Mouse (Mus musculus) forebrain, embryonic 10.5 days (tissue): ENCODE results near the gene Serac1. TPM values are rescaled to one million over a fixed set of nuclear protein-coding genes. Genes with fewer than 3 reads are reported as not detected.
A peak's percentile ranks its signal among the peaks of the same experiment; 100 is the strongest.
"Not testable (repeated sequence)": the region's sequence is repeated elsewhere in the genome, so short reads cannot be mapped to it uniquely, and the experiment has no call there.

Experiments used
- DNase-seq: peaks from one replicate; pipeline ENCODE4 v3.0.0-alpha.2; 2017; ENCODE audit warnings: low spot score; ENCODE audit errors: extremely low spot score
- H3K27ac ChIP-seq: fragments of 300-500 bp; sonication (generic); 2 replicates; pipeline ENCODE4 v1.5.1; 2016; ENCODE audit warnings: mild to moderate bottlenecking
- H3K27me3 ChIP-seq: fragments of 300-500 bp; sonication (generic); 2 replicates; pipeline ENCODE4 v1.6.1; 2016; ENCODE audit warnings: mild to moderate bottlenecking; ENCODE audit not compliant: poor library complexity, severe bottlenecking
- H3K36me3 ChIP-seq: fragments of 300-500 bp; sonication (generic); replicated peaks from 2 replicates; pipeline ENCODE4 v1.6.1; 2016; ENCODE audit warnings: mild to moderate bottlenecking, moderate library complexity
- H3K4me1 ChIP-seq: fragments of 300-500 bp; sonication (generic); 2 replicates; pipeline ENCODE4 v1.6.1; 2016
- H3K4me3 ChIP-seq: fragments of 300-500 bp; sonication (generic); 2 replicates; pipeline ENCODE4 v1.5.1; 2016; ENCODE audit warnings: mild to moderate bottlenecking, moderate library complexity
- H3K9me3 ChIP-seq: fragments of 300-500 bp; sonication (generic); 2 replicates; pipeline ENCODE4 v1.6.1; 2016; ENCODE audit warnings: mild to moderate bottlenecking, moderate library complexity
- WGBS: fragments of 180-500 bp; shearing (Covaris S2); methylation state at CpG from one replicate; pipeline ENCODE4 v1.1.7; 2016; 5-methylcytosine and 5-hydroxymethylcytosine counted together
- polyA plus RNA-seq: library from polyadenylated mRNA; unstranded; fragments of >200 nt; fragmentation: Nextera tagmentation; extraction: Ambion mirVana; gene quantifications from 2 replicates; pipeline ENCODE4 v1.2.1, GENCODE M21; 2016

Serac1 gene
- polyA plus RNA-seq, 1 experiment from 2014 or later = 6.6 TPM

DNA sequence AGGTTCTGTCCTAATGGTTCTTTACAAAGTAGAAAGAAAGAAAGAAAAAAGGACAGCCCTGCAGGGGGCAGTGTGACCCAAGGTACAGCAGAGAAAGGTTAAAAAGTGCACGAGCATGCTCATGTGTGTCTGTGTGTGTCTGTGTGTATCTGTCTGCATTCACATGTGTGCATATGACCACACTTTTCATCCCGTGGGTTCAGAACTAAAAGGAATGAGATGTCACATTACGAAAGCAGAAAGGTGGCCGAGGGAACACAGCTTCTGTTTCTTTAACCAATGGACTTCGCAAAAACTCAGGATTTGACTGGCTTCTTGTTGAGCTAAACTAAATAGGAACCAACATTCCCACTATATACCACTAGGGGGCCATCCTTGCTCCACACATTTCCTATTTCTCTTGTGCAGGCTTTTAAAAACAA is 24.6 kb downstream of the Serac1 start:
- Histone ChIP-seq H3K9me3 (no peaks in the 10 kb centered on the region), H3K4me3 (no peak overlapping the region), H3K36me3 (peaks cover 10% of the 10 kb centered on the region; the same call in 1 of the 2 replicates), H3K27ac (no peak overlapping the region), H3K27me3 (no peaks in the 10 kb centered on the region), H3K4me1 (0 out of 2 replicates have a peak, but pooled peaks cover 3% of the 10 kb centered on the region)
- peak; percentile 50 for DNase-seq
- 27% methylated on average over 5 of the region's 5 CpGs for WGBS

DNA sequence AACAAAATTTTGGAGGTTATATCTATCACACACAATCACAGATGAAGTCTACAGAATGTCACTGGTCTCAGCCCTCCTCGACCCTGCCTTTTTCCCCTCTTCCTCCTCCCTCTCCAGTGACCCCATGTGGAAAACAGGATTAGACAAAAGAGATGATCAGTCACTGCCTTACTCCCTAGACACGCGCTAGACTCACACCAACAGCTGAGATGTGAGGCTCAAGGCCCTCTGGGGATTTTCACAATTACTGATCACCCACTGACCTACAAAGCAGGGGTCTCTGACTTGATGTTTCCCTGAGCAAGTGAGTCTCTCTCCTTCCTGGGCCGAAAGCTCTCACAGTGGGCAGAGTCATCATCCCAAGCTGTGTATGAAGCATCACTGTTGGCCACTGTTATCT is 26.7 kb downstream of the Serac1 start:
- WGBS = 55% methylated on average over 4 of the region's 4 CpGs
- no peaks in the 10 kb centered on the region for H3K9me3 ChIP-seq
- DNase-seq = no peak
- H3K4me3 ChIP-seq = no peak overlapping the region
- H3K36me3 ChIP-seq = peaks cover 23% of the 10 kb centered on the region
- H3K27me3 ChIP-seq = no peaks in the 10 kb centered on the region
- 0 out of 2 replicates have a peak, but pooled peaks cover 3% of the 10 kb centered on the region for H3K4me1 ChIP-seq
- H3K27ac ChIP-seq = no peak overlapping the region

DNA sequence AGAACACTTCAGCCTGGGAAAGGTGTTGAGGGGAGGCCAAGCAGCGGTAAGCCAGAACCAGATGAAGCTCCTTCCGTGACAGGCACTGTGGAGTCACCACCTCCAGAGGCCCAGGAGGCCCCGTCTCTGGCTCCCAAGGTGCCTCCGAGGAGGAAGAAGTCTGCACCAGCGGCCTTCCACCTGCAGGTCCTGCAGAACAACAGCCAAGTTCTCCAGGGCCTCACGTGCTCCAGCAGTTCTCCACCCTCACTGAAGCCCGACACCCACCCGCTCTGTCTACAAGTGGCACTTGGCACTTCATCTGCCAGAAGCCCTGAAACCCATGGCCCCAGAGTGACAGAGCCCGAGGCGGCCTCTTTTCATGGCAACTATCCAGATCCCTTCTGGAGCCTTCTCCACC is 42.0 kb downstream of the Serac1 start:
- no peak for DNase-seq
- H3K27ac ChIP-seq = no peak overlapping the region
- 89% methylated on average over 10 of the region's 10 CpGs for WGBS
- no peaks in the 10 kb centered on the region for H3K9me3 ChIP-seq
- H3K4me1 ChIP-seq = no peaks in the 10 kb centered on the region
- H3K36me3 ChIP-seq = peaks cover 9% of the 10 kb centered on the region
- H3K27me3 ChIP-seq = no peaks in the 10 kb centered on the region
- H3K4me3 ChIP-seq = no peak overlapping the region

DNA sequence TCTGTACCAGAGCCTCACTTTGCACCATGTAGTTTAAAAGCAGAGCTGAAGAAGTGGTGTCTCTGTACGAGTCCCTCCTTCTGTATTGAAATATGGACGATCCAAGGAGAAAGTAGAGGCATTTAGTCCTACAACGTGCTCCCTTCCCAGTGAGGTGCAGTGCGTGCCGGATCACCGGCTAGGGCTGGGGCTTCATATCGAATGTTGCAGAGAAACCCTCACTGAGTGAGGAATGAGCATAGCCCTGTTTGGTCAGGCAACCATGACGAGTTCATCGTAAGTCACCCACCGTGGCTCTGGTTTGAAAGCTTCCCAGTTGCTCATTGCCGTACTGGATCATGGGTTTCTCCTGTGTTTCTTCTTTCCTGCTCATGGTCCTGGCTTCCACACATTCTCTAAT is 42.7 kb downstream of the Serac1 start:
- WGBS = 91% methylated on average over 11 of the region's 11 CpGs
- Histone ChIP-seq H3K36me3 (peaks cover 2% of the 10 kb centered on the region), H3K27me3 (no peaks in the 10 kb centered on the region), H3K9me3 (no peaks in the 10 kb centered on the region), H3K4me3 (no peak overlapping the region), H3K27ac (no peak overlapping the region), H3K4me1 (no peaks in the 10 kb centered on the region)
- no peak for DNase-seq

DNA sequence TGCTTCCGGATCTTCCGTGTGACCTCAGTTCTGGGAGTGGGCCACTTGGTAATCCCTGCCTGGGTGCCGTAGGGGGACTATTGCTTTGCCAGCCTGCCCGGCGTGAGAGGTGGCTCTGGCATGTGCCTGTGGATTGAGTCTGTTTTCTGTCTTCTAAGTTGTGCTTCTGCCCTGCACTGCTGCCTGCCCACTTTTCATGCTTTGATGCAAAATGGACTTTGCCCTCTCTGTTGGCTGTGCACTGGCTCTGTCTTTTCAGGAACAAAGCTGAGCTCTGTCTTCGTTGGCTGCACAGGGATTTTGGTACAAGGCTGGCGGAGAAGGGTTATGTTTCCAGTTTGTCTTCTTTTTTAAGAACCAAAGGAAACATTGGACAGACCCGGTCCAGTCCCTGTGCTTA is 43.1 kb downstream of the Serac1 start:
- no peak for DNase-seq
- 93% methylated on average over 8 of the region's 8 CpGs for WGBS
- Histone ChIP-seq H3K36me3 (no peaks in the 10 kb centered on the region), H3K4me3 (no peak overlapping the region), H3K27ac (no peak overlapping the region), H3K4me1 (no peaks in the 10 kb centered on the region), H3K9me3 (no peaks in the 10 kb centered on the region), H3K27me3 (no peaks in the 10 kb centered on the region)

DNA sequence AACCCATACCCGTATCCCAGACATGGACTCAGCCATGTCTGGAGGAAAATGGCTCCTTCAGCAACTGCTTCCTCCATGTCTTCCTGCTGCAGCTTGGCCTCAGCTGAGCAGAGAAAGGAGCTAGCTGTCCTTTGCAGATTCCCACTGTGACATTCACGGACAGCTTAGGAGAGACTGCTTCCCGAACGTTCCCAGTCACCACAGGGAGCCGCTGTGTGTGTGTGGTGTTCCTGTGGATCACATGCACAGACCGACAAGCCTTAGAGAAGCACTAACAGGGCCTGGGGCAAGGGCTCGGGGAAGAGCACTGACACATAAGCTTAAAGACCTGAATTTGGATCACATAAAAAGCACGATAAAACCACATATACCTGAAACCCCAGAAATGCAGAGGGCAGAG is 43.9 kb downstream of the Serac1 start:
- H3K36me3 ChIP-seq = no peaks in the 10 kb centered on the region
- DNase-seq = no peak
- H3K4me1 ChIP-seq = no peaks in the 10 kb centered on the region
- no peak overlapping the region for H3K27ac ChIP-seq
- H3K4me3 ChIP-seq = no peak overlapping the region
- H3K9me3 ChIP-seq = no peaks in the 10 kb centered on the region
- H3K27me3 ChIP-seq = no peaks in the 10 kb centered on the region
- WGBS = 40% methylated on average over 8 of the region's 8 CpGs

DNA sequence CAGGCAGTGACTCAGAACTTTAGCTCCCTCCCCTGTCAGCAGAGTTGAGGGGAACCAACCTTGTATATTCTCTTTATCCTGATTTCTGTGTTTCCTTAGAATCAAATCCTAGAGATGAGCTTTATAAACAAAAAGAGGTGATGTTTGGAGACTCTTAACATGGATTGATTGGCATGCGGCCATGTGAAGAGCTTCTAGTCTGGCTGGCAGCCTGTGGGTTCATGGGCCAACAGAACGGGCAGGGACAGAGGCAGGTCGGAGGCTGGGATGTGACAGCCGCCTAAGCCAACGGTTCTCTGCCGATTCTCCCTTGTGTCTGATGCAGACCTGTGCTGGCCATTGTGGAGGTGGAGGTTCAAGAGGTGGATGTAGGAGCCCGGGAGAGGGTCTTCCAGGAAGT is 53.7 kb downstream of the Serac1 start:
- no peaks in the 10 kb centered on the region for H3K36me3 ChIP-seq
- H3K9me3 ChIP-seq = no peaks in the 10 kb centered on the region
- H3K4me1 ChIP-seq = 0 out of 2 replicates have a peak, but pooled peaks cover 6% of the 10 kb centered on the region
- H3K27me3 ChIP-seq = no peaks in the 10 kb centered on the region
- DNase-seq = no peak
- H3K4me3 ChIP-seq = no peak overlapping the region
- H3K27ac ChIP-seq = no peak overlapping the region
- WGBS = 88% methylated on average over 7 of the region's 7 CpGs

DNA sequence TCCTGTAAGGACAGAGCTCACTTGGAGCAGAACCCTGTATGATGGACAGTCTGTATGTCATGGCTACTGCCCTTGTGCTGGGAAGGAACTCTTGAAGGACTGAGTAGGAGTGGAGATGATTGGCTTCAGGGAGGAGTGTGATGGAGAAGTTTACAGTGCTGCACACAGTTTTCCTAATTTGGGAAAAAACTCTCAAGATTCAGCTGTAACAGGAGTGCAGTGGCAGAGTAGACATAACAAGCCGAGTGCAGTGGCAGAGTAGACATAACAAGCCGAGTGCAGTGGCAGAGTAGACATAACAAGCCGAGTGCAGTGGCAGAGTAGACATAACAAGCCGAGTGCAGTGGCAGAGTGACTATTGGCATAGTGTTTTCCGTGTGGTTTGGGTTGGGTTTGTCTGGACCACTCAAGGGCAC is 58.2 kb downstream of the Serac1 start:
- not testable (repeated sequence) for H3K36me3 ChIP-seq, DNase-seq, H3K27me3 ChIP-seq, H3K9me3 ChIP-seq, H3K4me1 ChIP-seq
- Histone ChIP-seq H3K4me3 (peak overlapping the region; percentile 37), H3K27ac (peak overlapping the region; percentile 69)
- WGBS = 60% methylated on average over 5 of the region's 5 CpGs

DNA sequence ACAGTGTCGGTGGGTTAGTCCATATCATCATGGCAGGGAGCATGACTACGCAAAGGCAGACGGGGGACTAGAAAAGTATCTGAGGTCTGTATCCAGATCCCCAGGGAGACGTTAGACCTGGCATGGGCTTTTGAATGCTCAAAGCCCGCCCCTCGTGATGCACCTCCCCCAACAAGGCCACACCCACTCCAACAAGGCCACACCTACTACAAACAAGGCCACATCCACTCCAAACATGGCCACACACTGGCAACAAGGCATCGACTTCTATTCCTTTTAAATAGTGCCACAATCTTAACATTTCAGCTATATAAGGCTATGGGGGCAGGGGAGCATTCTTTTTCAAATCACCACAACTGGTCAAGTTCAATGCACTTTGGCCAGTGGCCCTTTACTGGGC is 58.9 kb downstream of the Serac1 start:
- no peaks in the 10 kb centered on the region for H3K36me3 ChIP-seq
- peaks cover 11% of the 10 kb centered on the region for H3K4me1 ChIP-seq
- H3K4me3 ChIP-seq = no peak overlapping the region
- no peaks in the 10 kb centered on the region for H3K9me3 ChIP-seq
- WGBS = 66% methylated on average over 7 of the region's 7 CpGs
- no peak overlapping the region for H3K27ac ChIP-seq
- no peak for DNase-seq
- H3K27me3 ChIP-seq = no peaks in the 10 kb centered on the region

DNA sequence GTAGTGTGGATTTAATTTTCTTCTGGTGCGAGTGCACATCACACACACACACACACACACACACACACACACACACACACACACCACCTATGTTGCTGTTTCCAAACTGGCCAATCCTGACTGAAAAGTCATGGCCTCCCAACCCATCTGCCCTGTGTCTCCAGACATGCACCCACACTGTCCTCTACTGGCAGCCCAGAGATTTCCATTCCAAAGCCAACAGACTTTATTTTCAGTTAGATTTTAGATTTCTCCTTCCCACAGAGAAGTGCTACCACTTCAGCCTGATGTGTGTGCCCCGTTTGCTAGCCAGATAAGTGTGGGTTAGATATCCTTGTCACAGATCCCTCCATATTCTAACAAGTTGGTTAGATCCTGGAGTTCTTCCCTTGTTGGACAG is 59.8 kb downstream of the Serac1 start:
- DNase-seq = no peak
- H3K4me3 ChIP-seq = no peak overlapping the region
- H3K36me3 ChIP-seq = no peaks in the 10 kb centered on the region
- no peak overlapping the region for H3K27ac ChIP-seq
- peaks cover 11% of the 10 kb centered on the region for H3K4me1 ChIP-seq
- H3K27me3 ChIP-seq = no peaks in the 10 kb centered on the region
- 64% methylated on average over 2 of the region's 2 CpGs for whole genome bisulfite sequencing
- no peaks in the 10 kb centered on the region for H3K9me3 ChIP-seq

DNA sequence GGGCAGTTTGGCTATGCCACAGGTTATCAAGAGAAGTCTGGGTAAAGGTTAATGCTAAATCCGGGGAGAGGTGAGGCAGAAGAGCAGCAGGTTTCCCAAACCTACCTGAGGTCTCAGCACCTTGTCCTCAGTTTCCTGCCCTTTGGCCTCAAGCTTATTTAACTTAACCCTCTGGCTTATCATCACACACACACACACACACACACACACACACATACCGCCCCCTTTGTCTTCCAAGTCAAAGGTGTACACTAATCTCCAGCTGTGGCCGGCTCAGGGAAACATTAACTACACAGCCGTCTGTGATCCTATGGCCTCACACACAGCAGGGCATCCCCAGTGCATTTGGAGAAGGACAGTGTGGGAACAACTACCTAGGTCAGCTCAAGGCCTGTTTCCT is 61.2 kb downstream of the Serac1 start:
- H3K9me3 ChIP-seq = no peaks in the 10 kb centered on the region
- H3K27ac ChIP-seq = no peak overlapping the region
- no peaks in the 10 kb centered on the region for H3K27me3 ChIP-seq
- WGBS = 78% methylated on average over 4 of the region's 4 CpGs
- no peak overlapping the region for H3K4me3 ChIP-seq
- peaks cover 11% of the 10 kb centered on the region for H3K4me1 ChIP-seq
- H3K36me3 ChIP-seq = no peaks in the 10 kb centered on the region
- DNase-seq = no peak

DNA sequence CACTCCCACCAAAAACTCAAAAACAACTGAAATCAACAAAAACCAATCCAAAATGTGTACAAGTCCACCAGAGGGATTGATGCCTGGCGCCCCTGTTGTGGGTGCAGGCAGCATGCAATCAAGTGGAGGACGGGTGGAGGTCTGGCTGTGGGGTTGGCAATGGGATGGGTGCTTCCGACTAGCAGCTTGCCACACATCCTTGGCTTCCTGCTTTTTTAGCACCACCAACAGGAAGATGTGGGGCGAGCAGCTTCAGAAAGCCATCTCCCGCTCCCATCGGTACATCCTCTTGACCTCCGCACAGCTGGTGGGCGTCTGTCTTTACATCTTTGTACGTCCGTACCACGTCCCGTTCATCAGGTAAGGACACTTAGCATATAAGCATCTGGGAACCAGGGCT is 62.3 kb downstream of the Serac1 start:
- H3K9me3 ChIP-seq = no peaks in the 10 kb centered on the region
- WGBS = 63% methylated on average over 12 of the region's 12 CpGs
- no peak for DNase-seq
- H3K4me1 ChIP-seq = peaks cover 11% of the 10 kb centered on the region
- no peak overlapping the region for H3K27ac ChIP-seq
- no peak overlapping the region for H3K4me3 ChIP-seq
- no peaks in the 10 kb centered on the region for H3K36me3 ChIP-seq
- no peaks in the 10 kb centered on the region for H3K27me3 ChIP-seq

DNA sequence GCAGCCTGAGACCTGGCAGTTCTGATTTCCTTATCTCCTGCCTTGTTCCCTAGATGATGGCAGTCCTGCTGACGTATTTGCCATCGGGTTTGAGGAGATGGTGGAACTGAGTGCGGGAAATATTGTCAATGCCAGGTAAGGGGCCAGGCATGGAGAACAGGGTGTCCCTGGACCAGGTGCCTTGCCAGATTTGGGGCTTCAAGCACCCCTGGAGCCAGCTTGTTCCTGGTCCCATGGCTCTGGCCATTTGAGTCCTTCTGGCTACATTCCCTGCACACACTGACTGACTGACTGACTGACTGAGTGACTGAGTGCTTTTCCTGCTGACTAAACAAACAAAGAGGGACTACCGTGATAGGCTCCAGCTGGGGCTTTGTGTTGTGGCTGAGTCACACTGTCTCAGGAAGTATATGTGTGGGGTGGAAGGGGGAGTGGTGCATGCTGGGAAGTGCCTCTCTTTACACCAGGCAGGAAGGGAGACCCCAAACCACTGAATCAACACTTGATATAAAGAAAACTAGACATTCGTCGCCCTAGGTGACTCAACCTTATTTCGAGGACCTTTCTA is 63.2 kb downstream of the Serac1 start:
- Histone ChIP-seq H3K4me3 (no peak overlapping the region), H3K27me3 (no peaks in the 10 kb centered on the region), H3K4me1 (peaks cover 10% of the 10 kb centered on the region), H3K36me3 (no peaks in the 10 kb centered on the region), H3K9me3 (no peaks in the 10 kb centered on the region), H3K27ac (0 out of 2 replicates have a peak overlapping the region, but pooled peaks have one; percentile 22)
- DNase-seq = no peak
- WGBS = 75% methylated on average over 7 of the region's 7 CpGs

DNA sequence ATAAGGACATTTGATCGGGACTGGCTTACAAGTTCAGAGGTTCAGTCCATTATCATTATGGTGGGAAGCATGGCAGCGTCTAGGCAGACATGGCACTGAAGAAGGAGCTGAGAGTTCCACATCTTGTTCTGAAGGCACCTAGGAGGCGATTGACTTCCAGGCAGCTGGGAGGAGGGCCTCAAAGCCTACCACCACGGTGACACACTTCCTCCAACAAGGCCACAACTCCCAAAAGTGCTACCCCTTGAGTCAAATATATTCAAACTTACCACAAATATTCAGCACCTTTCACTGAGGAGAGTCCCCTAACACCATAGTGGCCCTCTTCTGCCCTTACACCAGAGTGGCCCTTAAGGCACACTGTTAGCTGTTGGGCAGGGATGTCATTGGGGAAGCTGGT is 64.6 kb downstream of the Serac1 start:
- Histone ChIP-seq H3K4me1 (peaks cover 4% of the 10 kb centered on the region), H3K9me3 (no peaks in the 10 kb centered on the region), H3K36me3 (no peaks in the 10 kb centered on the region), H3K4me3 (no peak overlapping the region), H3K27me3 (no peaks in the 10 kb centered on the region), H3K27ac (no peak overlapping the region)
- WGBS = 90% methylated on average over 4 of the region's 4 CpGs
- no peak for DNase-seq
